Mouse (Mus musculus) megakaryocyte, embryonic 14.5 days (primary cell): ENCODE measurements around the gene Gpr137c. TPM values are rescaled to one million over a fixed set of nuclear protein-coding genes. Genes with fewer than 3 reads are reported as not detected.

Experiments
- H3K27me3 ChIP-seq: replicated peaks from 2 replicates; pipeline ENCODE3; 2012; ENCODE audit warnings: inconsistent platforms
- H3K36me3 ChIP-seq: replicated peaks from 2 replicates; pipeline ENCODE3; 2012; ENCODE audit warnings: low read length, inconsistent platforms, mixed read lengths
- H3K4me1 ChIP-seq: 2 replicates; pipeline ENCODE4 v1.6.1; 2012; ENCODE audit warnings: inconsistent platforms
- H3K4me3 ChIP-seq: replicated peaks from 2 replicates; pipeline ENCODE3; 2012; ENCODE audit warnings: moderate library complexity, mild to moderate bottlenecking, inconsistent platforms
- H3K9me3 ChIP-seq: 2 replicates; pipeline ENCODE4 v1.6.1; 2012; ENCODE audit warnings: inconsistent platforms
- FLI1 ChIP-seq: IDR thresholded peaks from 2 replicates; pipeline ENCODE4 v1.6.1; 2012; ENCODE audit warnings: low read length, inconsistent platforms, mixed read lengths
- GATA1 ChIP-seq: IDR thresholded peaks from 3 replicates; pipeline ENCODE4 v1.6.1; 2012; ENCODE audit warnings: mixed read lengths, low read length, inconsistent platforms, borderline replicate concordance
- polyA plus RNA-seq: library from polyadenylated mRNA; stranded (reverse); fragments of >175 nt; gene quantifications from 2 replicates; pipeline ENCODE4 v1.2.3, GENCODE M21; 2012; ENCODE audit warnings: low replicate concordance; ENCODE audit not compliant: insufficient read depth

Gpr137c gene
- polyA plus RNA-seq, 1 experiment = 1.9 TPM

- Histone ChIP-seq H3K36me3 (peaks cover 33% of the 10 kb centered on the region), H3K4me3 (peak within 1 kb of the TSS; percentile 99), H3K9me3 (no peaks in the 10 kb centered on the region), H3K4me1 (peaks cover 38% of the 10 kb centered on the region), H3K27me3 (no peaks in the 10 kb centered on the region)
- TF ChIP-seq FLI1 (no peak), GATA1 (peak; percentile 48; the same call in 2 of the 3 replicates)
Observed at GRCm38 (mm10) chr14:45329589-45330181, 110.2 kb downstream of the Gpr137c start, which contains the start of gene Psmc6. TSS of gene Psmc6 (plus strand) at chr14:45329788.

Other genes starting within 250 kb of the Gpr137c start
- gene Ptger2, start 231.5 kb upstream of the Gpr137c start, polyA plus RNA-seq = 0.63 and 2.0 TPM in 2 replicates
- gene Txndc16, start 611 bp downstream of the Gpr137c start, polyA plus RNA-seq = 0.38 TPM in 1 of 2 replicates, not detected in the other
- gene Ero1l, start 99.1 kb downstream of the Gpr137c start, polyA plus RNA-seq = 3.0 and 3.5 TPM in 2 replicates
- gene Psmc6, start 110.1 kb downstream of the Gpr137c start, polyA plus RNA-seq = 3.3 TPM in 1 of 2 replicates, not detected in the other
- 46.9 and 201 TPM in 2 replicates for gene Styx, start 131.4 kb downstream of the Gpr137c start, polyA plus RNA-seq
- 2.9 and 8.8 TPM in 2 replicates for gene Gnpnat1, start 185.2 kb downstream of the Gpr137c start, polyA plus RNA-seq